Mouse (Mus musculus): ENCODE measurements around the gene Il3ra.

Gene Il3ra

DNA sequence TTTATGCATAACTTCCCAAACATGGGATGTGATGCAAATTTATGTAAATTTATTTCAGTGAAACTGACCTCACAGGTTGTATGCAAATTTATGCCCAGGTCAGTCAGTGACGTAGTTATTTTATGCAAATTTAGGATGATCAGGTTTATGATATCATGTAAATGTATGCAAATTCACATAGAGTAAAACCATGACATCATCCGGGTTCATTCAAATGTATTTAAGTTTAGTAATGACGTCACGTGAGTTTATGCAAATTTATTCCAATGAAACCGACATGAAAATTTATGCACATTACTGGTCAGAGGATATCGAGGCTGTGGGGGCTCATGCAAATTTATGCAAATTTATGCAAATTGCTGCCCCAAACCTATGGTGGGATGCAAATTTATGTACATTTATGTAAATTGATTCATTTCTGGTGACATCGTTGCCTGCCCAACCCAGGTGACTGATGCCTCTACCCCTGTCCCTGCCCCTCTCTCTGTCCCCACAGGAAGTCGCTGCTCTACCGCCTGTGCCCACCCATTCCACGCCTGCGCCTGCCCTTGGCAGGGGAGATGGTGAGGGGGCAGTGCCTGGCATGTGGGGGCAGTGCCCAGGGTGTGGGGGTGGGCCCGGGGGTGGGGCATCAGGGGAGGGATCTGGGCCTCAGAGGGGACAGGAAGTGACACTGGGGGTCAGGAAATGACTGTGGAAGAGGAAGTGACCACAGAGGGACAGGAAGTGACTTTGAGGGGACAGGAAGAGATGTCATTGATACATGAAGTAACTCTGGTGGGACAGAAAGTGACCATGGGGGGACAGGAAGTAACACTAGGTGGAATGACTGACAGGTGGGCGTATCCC lies 8.7 kb downstream of the Il3ra start:
- no peak for DNase-seq (ENCODE audit: low spot score)

DNA sequence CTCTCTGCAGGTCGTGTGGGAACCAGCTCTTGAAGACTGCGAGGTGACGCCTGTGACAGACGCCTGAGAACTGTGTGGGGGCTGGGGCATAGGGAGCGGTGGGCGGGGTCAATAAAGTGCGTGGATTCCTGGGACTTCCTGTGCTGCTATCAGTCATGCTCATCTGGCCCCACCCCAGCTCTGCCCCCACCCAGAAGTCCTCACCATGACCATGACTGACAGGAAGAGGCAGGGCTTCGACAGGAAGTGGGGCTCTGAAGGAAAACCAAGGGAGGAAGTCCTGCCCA lies 9.2 kb downstream of the Il3ra start:
- DNase-seq (ENCODE audit: low spot score), result no peak

DNA sequence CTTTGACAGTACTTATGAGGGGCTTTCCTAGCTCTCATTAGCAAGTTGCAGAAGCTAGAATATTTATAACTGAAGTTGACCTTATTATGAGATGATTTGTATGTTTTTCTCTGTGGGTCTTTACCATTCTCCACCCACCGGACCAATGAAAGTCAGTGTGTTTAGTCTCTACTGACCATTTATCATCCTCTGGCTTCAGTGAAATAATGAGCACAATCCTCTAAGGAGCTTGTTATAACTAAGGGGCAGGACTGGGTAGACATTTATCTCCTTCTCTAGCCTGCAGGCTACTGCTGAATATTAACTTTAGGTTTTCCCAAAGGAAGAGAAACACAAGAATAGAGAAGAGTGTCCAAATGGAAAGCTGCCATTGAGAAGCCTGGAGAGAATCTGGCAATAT lies 49.5 kb downstream of the Il3ra start:
- DNase-seq (ENCODE audit: low spot score), result no peak

DNA sequence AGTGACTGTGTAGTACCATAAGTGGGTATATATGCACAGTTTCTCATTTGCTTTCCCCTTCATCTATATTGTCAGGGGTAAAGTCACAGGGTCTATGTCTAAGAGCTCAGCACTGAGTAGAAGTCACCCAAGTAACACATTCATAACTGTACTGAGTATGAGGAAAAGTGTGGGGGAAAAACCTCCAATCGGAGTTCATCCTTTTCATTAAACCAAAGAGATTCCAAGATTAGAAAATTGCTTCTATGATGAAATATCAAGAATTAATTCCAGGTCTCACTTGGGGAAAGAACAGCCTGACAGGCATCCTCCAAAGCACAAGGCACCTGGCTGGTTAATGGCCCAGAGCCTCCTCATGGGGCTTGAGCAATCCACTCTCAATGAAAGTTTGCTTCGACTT lies 54.9 kb downstream of the Il3ra start, which contains the start of gene Olfr721-ps1:
Olfr721-ps1 (plus strand) TSS at position 301 of the 400 bp plus-strand sequence.
- no peak for DNase-seq (ENCODE audit: low spot score)

Measured in MN1 (cell line).